Mouse (Mus musculus) embryonic facial prominence, embryonic 11.5 days (tissue): Measurements from ENCODE around the gene Klc3. TPM values are rescaled to one million over a fixed set of nuclear protein-coding genes. Genes with fewer than 3 reads are reported as not detected.

ENCODE experiments used
- ATAC-seq: fragments of 200-750 bp; cut with Nextera tagmentation; replicated peaks from 2 replicates; pipeline ENCODE4 v1.8.0; 2017; ENCODE audit warnings: low read depth; ENCODE audit not compliant: insufficient number of reproducible peaks, low FRiP score, low TSS enrichment
- DNase-seq: peaks from one replicate; pipeline ENCODE4 v3.0.0-alpha.2; 2015; ENCODE audit warnings: low spot score
- H3K27ac ChIP-seq: fragments of 300-500 bp; sonication (generic); replicated peaks from 2 replicates; pipeline ENCODE4 v1.5.1; 2014; ENCODE audit warnings: mild to moderate bottlenecking, low read depth, low read length, control low read depth
- H3K27me3 ChIP-seq: fragments of 300-500 bp; sonication (generic); 2 replicates; pipeline ENCODE4 v1.6.1; 2014; ENCODE audit warnings: mild to moderate bottlenecking, low read length, moderate library complexity, mixed read lengths; ENCODE audit not compliant: control insufficient read depth, insufficient read depth
- H3K36me3 ChIP-seq: fragments of 300-500 bp; sonication (generic); replicated peaks from 2 replicates; pipeline ENCODE4 v1.6.1; 2014; ENCODE audit warnings: low read depth, mild to moderate bottlenecking, low read length, moderate library complexity, mixed read lengths; ENCODE audit not compliant: control insufficient read depth, insufficient read depth
- H3K4me1 ChIP-seq: fragments of 300-500 bp; sonication (generic); 2 replicates; pipeline ENCODE4 v1.6.1; 2014; ENCODE audit warnings: low read length, mixed read lengths; ENCODE audit not compliant: control insufficient read depth, insufficient read depth
- H3K4me2 ChIP-seq: fragments of 300-500 bp; sonication (generic); 2 replicates; pipeline ENCODE4 v1.6.1; 2014; ENCODE audit warnings: low read depth, mild to moderate bottlenecking, control low read depth, low read length, moderate library complexity
- H3K4me3 ChIP-seq: fragments of 300-500 bp; sonication (generic); 2 replicates; pipeline ENCODE4 v1.5.1; 2014; ENCODE audit warnings: low read depth, low read length, control low read depth
- H3K9ac ChIP-seq: fragments of 300-500 bp; sonication (generic); replicated peaks from 2 replicates; pipeline ENCODE4 v1.6.1; 2014; ENCODE audit warnings: mild to moderate bottlenecking, control low read depth, low read length
- H3K9me3 ChIP-seq: fragments of 300-500 bp; sonication (generic); replicated peaks from 2 replicates; pipeline ENCODE4 v1.6.1; 2016; ENCODE audit warnings: mild to moderate bottlenecking, low read length, inconsistent platforms, mixed read lengths; ENCODE audit not compliant: control insufficient read depth
- WGBS: fragments of 180-500 bp; shearing (Covaris S2); extraction: QIAGEN DNeasy Blood & Tissue Kit; methylation state at CpG from one replicate; pipeline ENCODE4 v1.1.7; 2014; 5-methylcytosine and 5-hydroxymethylcytosine counted together
- polyA plus RNA-seq: library from polyadenylated mRNA; unstranded; fragments of >200 nt; fragmentation: Nextera tagmentation; extraction: Ambion mirVana; gene quantifications from 2 replicates; pipeline ENCODE4 v1.2.1, GENCODE M21; 2014

Klc3 gene
- polyA plus RNA-seq, 1 experiment from 2014 or later, result 3.9 TPM

GRCm38 (mm10) chr7:19404476-19404875, 572 bp upstream of the Klc3 start, which contains the start of gene Ckm:
Gene Ckm, plus strand, starts transcription at chr7:19404776.
- Histone ChIP-seq H3K36me3 (no peaks in the 10 kb centered on the region), H3K9me3 (no peaks in the 10 kb centered on the region), H3K4me2 (peak within 1 kb of the TSS; percentile 95), H3K9ac (peak within 1 kb of the TSS; percentile 55), H3K27me3 (peaks cover 37% of the 10 kb centered on the region), H3K4me1 (peaks cover 9% of the 10 kb centered on the region), H3K4me3 (peak within 1 kb of the TSS; percentile 58), H3K27ac (no peak within 1 kb of the TSS)
- WGBS, result 50% methylated on average over 7 of the region's 7 CpGs
- ATAC-seq (no peak), DNase-seq (no peak)

DNA sequence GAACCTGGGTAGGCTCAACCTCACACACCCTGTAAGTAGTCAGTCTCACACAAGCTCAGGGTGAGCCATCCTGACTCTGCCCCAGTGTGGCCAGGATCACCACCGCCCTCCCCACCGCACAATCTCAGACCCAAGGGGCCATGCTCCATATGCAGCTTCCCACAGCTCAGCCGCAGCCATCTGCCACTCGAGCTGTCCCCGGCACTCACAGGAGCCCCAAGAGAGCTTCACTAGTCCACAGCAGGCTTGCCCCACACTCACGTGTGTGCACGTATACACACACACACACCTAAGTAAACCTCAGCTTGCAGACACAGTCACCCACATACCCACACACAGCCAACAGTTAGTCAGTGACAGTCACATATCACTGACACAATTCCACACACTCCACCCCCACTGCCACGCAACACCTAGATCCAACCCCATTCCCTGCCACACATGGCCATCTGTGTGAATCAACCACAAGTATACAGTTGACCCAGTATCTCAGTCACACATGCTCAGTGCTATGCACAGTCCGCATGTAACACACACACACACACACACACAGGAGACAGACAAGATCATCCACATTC, 1.3 kb downstream of the Klc3 start:
- no peak overlapping the region for H3K4me3 ChIP-seq
- H3K27me3 ChIP-seq, result peaks cover 37% of the 10 kb centered on the region
- no peak overlapping the region for H3K4me2 ChIP-seq
- no peaks in the 10 kb centered on the region for H3K9me3 ChIP-seq
- H3K4me1 ChIP-seq, result peaks cover 9% of the 10 kb centered on the region
- WGBS, result 80% methylated on average over 9 of the region's 9 CpGs
- H3K36me3 ChIP-seq, result no peaks in the 10 kb centered on the region
- H3K9ac ChIP-seq, result no peak overlapping the region
- ATAC-seq, result no peak
- DNase-seq, result no peak
- no peak overlapping the region for H3K27ac ChIP-seq

DNA sequence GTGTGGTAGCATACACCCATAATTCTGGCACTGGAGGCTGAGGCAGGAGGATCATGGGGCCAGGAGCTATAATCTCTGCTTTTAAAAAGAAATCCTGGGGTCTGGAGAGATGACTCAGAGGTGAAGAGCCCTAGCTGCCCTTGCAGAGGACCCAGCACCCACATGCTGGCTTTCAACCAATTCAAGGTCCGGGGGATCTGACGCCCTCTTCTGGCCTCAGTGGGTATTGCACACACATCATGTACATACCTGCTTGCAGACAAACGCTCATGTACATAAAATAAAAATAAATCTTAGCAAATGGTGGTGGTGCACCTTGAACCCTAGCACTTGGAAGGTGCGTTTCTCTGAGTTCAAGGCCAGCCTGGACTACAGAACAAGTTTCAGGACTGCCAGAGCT, 3.0 kb downstream of the Klc3 start:
- Histone ChIP-seq H3K4me1 (peaks cover 9% of the 10 kb centered on the region), H3K4me3 (no peak overlapping the region), H3K27me3 (peaks cover 37% of the 10 kb centered on the region), H3K9ac (no peak overlapping the region), H3K36me3 (no peaks in the 10 kb centered on the region), H3K27ac (no peak overlapping the region), H3K9me3 (no peaks in the 10 kb centered on the region), H3K4me2 (no peak overlapping the region)
- no peak for ATAC-seq
- DNase-seq, result no peak
- 83% methylated on average over 4 of the region's 4 CpGs for WGBS

GRCm38 (mm10) chr7:19399496-19400280, 4.2 kb downstream of the Klc3 start:
- 2% methylated on average over 25 of the region's 27 CpGs for WGBS
- H3K9me3 ChIP-seq, result no peaks in the 10 kb centered on the region
- ATAC-seq (peak; percentile 25; the same call in 1 of the 2 replicates), DNase-seq (peak; percentile 56)
- H3K27ac ChIP-seq, result no peak overlapping the region
- peaks cover 7% of the 10 kb centered on the region; the same call in 1 of the 2 replicates for H3K4me1 ChIP-seq
- H3K36me3 ChIP-seq, result peaks cover 3% of the 10 kb centered on the region
- peaks cover 31% of the 10 kb centered on the region for H3K27me3 ChIP-seq
- peak overlapping the region; percentile 37; the same call in 1 of the 2 replicates for H3K9ac ChIP-seq
- peak overlapping the region; percentile 46 for H3K4me2 ChIP-seq
- peak overlapping the region; percentile 28 for H3K4me3 ChIP-seq

GRCm38 (mm10) chr7:19394484-19394883, 9.4 kb downstream of the Klc3 start:
- Histone ChIP-seq H3K9me3 (no peaks in the 10 kb centered on the region), H3K36me3 (peaks cover 28% of the 10 kb centered on the region), H3K27me3 (no peaks in the 10 kb centered on the region), H3K4me2 (no peak overlapping the region), H3K9ac (no peak overlapping the region), H3K4me1 (no peaks in the 10 kb centered on the region), H3K27ac (no peak overlapping the region), H3K4me3 (no peak overlapping the region)
- no peak for DNase-seq
- ATAC-seq, result no peak
- 94% methylated on average over 8 of the region's 8 CpGs for WGBS

DNA sequence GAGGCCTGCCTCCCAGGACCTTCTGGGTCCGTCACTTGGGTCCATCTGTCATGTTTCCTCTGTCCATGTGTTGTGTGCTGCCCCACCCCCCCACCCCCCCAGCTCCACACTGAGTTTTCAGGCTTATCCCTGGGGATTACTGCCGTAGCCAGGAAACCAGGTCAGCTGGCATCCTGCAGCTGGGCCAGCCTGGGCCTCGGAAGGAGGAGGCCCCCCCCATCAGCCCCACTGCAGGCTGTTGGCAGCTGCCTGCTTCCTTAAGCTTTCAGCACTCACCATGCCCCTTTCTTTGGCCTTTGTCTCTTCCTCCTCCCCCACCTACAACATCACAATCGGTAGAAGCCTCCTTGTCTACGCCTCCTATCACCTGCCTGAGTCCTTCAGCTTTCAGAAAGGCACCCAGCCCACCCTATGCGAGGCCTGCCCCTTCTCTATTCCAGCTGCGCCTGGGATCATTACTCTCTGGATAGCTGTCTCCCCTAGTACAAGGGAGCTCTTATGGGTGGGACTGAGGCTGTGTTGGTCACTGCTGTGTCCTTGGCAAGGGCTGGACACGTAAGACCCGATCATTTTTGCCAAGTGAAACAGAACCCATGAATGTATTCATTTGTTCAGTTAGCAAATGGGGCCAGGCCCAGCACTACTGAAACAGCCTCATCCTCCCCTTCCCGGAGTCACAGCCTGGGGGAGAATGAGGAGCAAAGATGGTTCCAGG, 15.0 kb downstream of the Klc3 start:
- Histone ChIP-seq H3K9ac (no peak overlapping the region), H3K4me2 (no peak overlapping the region), H3K36me3 (peaks cover 26% of the 10 kb centered on the region), H3K4me1 (no peaks in the 10 kb centered on the region), H3K4me3 (no peak overlapping the region), H3K27ac (no peak overlapping the region), H3K27me3 (no peaks in the 10 kb centered on the region), H3K9me3 (no peaks in the 10 kb centered on the region)
- ATAC-seq (no peak), DNase-seq (no peak)
- WGBS, result 73% methylated on average over 10 of the region's 10 CpGs

DNA sequence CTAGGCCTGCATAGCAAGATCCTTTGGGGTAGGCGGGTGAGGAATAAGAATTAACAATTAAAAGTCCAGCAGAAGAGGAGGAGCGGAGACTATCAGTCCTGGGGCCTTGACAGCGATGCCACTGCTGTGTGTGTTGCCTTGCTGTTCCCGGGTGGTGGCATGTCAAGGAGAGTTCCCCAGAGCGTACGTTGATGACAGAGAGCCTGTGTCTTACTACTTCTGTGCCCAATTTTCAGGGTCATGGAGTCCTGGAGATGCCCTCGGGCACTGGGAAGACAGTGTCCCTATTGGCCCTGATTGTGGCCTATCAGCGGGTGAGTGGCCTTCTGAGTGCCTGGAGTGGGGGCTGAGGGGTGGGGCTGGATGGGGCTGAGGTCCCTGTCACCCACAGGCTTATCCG, 20.2 kb downstream of the Klc3 start:
- H3K9ac ChIP-seq, result no peak overlapping the region
- no peaks in the 10 kb centered on the region for H3K27me3 ChIP-seq
- H3K36me3 ChIP-seq, result peaks cover 6% of the 10 kb centered on the region; the same call in 1 of the 2 replicates
- no peak overlapping the region for H3K4me2 ChIP-seq
- H3K9me3 ChIP-seq, result no peaks in the 10 kb centered on the region
- no peak overlapping the region for H3K4me3 ChIP-seq
- DNase-seq, result no peak
- no peak overlapping the region for H3K27ac ChIP-seq
- no peak for ATAC-seq
- 69% methylated on average over 9 of the region's 9 CpGs for WGBS
- no peaks in the 10 kb centered on the region for H3K4me1 ChIP-seq

GRCm38 (mm10) chr7:19382166-19382541, 21.8 kb downstream of the Klc3 start:
- no peak overlapping the region; the same call in 1 of the 2 replicates for H3K27ac ChIP-seq
- peak overlapping the region; percentile 79 for H3K4me3 ChIP-seq
- H3K4me1 ChIP-seq, result no peaks in the 10 kb centered on the region
- DNase-seq (no peak), ATAC-seq (peak; percentile 57)
- WGBS, result under 1% methylated on average over 33 of the region's 37 CpGs
- H3K9me3 ChIP-seq, result no peaks in the 10 kb centered on the region
- H3K36me3 ChIP-seq, result peaks cover 4% of the 10 kb centered on the region
- peak overlapping the region; percentile 82 for H3K9ac ChIP-seq
- H3K4me2 ChIP-seq, result peak overlapping the region; percentile 64
- H3K27me3 ChIP-seq, result no peaks in the 10 kb centered on the region
